Mouse (Mus musculus) adrenal gland, postnatal 4 days (tissue): ENCODE results near the gene Psrc1. TPM values are rescaled to one million over a fixed set of nuclear protein-coding genes. Genes with fewer than 3 reads are reported as not detected.

Source experiments
- DNase-seq, 2 experiments: peaks; one replicate each; pipeline ENCODE4 v3.0.0; 2021 to 2022; ENCODE audit warnings: low spot score in 2 of 2, mixed read lengths in 2 of 2
- total RNA-seq, 2 experiments: library from RNA; stranded (reverse); gene quantifications; 2 replicates each; pipeline ENCODE4 v1.2.3; 2021

The Psrc1 gene
- total RNA-seq, 2 experiments from 2014 or later = 13.0 to 15.2 TPM

GRCm38 (mm10) chr3:108384425-108384824, 786 bp downstream of the Psrc1 start:
- no peak for DNase-seq

DNA sequence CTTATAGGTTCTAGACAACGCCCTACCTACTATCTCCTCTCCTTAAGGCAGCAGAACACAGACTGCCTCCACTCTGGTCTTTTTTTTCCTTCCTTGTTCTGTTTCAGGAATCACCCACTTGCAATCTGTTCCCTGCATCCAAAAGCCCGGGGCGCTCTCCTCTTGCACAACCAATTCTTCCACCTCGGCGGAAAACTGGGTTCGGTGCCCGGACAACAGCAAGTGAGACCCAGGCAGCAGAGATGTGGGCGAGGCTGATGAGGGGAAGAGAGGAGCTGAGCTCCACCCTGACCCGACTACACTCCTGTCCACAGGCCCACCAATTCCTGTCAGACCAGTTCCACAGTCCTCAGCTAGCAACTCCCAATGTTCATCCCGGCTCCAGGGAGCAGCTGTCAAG, 2.5 kb downstream of the Psrc1 start:
- no peak for DNase-seq

DNA sequence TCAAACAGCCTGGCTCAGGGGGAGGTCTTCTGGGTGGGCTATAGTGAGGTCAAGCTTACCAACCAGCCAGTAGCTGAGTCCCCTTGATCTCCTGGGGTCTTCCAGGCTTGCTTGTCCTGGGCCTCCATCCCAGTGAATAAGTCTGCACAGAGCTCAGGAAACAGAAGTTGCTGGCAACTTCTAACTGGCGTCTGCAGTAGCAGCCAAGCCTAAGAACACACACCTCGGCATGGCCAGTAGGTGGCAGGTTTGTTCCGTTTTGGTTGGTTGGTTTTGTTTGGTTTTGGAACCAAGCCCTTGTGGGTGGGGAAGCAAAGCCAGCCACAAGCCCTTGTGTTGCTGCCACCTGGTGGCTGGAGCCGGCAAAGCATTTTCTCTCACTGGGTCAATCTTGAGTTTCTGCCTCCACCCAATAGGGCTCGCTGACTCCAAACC, 5.5 kb downstream of the Psrc1 start:
- peak; percentile 91 to 95 for DNase-seq

DNA sequence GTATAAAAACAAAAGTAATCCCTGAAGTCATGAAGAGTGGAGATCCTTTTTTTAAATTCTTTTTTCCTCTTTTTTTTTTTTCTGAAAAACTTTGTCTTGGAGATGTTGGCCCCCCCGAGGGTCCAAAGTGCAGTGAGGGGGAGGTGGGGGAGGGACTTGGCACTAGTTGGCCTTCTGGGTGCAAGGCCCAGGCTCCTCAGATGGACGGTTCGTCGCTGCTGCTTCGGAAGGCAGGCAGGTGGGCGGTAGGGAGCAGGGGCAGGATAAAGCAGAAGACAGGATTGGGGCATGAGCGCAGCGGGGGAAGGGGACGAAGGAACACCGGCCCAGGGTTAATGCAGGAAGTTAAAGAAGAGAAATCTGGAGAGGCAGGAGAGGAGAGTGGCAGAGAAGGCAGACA, 8.7 kb downstream of the Psrc1 start:
- DNase-seq = no peak

- DNase-seq = no peak
These were observed 9.2 kb downstream of the Psrc1 start for GRCm38 (mm10) chr3:108392793-108393192.

DNA sequence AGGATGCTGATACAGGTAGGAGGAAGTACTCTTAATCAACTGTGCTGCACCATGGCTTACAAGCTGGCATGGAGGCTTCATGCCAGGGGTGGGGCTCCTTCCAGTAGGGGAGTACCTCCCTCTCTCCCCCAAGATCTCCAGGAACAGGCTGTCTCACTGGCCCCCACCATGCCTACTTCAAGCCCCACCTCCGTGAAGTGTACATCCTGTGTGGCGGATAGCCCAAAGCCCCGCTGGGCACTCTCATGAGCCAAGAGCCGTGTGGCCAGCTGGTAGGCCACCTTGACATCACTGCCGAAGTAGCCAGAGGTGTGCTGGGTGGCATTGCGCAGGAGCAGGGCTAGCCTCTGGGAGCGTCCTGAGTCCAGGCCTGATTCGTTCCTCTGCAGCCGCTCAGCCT, 14.6 kb downstream of the Psrc1 start:
- no peak for DNase-seq

DNA sequence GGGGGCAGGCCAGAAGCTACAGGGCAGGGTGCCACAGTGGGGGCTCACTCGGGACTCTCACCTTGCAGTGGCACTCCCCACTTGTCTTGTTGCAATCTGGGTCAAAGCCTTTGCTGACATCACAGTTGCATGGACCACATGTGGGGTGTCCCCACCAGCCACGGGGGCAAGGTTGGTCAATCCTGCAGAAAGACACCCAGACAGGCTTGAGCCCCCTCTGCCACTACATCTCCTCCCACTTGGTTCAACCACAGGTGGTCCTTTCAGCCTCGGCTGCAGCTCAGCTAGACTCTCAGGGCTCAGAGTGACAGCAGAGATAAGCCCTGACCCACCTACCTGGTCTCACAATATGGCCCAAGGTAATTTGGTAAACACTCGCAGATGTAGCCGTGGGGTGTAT, 16.8 kb downstream of the Psrc1 start:
- DNase-seq = no peak

GRCm38 (mm10) chr3:108401692-108402527, 18.3 kb downstream of the Psrc1 start:
- peak; percentile 68 to 85 for DNase-seq

GRCm38 (mm10) chr3:108402528-108402920, 18.9 kb downstream of the Psrc1 start:
- no peak for DNase-seq

DNA sequence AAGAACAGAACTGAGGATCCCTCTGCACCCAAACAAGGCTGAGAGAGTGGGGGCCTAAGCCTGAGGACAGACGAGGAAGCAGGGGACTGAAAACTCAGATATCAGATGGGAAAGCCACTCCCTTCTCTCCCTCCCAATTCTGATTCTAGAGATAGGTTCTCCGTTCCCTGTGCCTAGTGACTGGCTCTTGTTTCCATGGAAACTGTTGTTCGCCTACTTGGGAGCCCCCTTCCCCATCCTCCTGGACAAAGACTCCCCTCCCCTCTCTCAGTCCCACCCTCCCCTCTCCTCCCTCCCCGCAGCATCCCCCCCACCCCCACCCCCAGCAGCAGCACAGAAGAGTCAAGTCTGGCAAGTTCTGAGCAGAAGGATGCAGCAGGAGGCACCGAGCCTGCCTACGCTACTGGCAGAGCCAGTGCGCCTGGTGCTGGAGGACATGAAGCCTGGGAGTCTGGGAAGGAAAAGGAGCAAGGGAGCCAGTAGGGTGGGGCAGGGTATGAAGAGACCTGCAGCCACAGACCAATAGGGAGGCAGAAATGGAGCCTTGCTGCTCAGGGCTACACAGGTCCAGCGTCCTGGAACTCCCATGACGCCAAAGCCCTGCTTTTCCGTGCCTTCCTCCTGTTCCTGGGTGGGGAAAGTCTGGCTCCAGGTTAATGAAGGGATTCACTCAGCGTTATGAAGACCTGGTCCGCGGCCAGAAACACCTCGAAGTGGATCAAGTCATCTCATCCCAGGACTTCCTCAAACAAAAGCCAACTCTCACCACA, 22.1 kb downstream of the Psrc1 start:
- DNase-seq = no peak

DNA sequence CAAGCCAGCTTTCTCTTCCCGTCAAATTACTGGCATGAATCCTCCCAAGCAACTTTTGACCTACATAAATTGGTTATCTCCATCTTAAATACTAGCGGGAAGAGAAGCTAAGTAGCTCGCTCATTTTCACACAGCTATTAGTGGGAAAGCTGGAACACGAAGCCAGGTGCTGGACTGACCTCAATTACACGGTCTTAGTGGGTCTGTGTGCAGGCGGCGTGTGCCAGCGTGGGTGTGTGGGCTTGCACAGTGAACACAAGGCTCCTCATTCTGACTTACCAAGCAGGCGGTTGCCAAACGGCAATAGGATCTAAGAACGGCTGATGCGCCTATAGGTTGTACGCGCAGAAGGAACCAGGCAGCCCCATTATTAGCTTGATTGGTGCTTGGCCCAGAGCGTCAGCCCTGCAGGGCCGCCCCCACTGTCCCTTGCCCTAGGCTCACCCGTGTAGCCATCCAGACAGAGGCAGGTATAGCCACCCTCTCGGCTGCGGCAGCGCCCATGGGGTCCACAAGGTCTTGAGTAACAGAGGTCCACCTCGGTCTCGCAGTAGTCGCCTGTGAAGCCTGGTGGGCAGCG, 22.8 kb downstream of the Psrc1 start:
- no peak for DNase-seq

DNA sequence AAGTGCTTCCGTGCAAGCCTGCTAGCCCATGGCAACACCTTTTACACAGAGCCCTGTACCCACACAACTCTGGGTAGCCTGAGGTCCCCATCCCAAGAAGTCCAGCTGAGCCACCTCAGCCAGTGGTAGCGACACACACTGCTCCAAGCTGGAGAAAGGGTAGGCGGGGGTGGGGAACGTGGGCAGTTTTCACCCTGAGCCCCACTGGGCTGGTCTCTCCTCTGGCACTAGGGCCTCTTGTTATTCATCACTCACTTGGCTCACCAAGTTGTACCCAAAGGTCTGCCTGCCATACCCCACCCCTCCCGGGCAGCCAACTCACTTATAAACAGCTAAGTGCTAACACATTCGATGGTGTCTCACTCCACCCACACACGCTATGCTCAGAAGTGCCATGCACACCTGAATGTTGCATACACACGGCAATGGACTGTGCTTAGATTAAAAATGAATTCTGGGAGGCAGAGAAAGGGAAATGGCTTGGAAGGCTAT, 24.9 kb downstream of the Psrc1 start:
- no peak for DNase-seq

GRCm38 (mm10) chr3:108409656-108410358, 26.2 kb downstream of the Psrc1 start:
- DNase-seq = no peak

- DNase-seq = no peak
These were observed 26.7 kb downstream of the Psrc1 start for GRCm38 (mm10) chr3:108410359-108410714.

DNA sequence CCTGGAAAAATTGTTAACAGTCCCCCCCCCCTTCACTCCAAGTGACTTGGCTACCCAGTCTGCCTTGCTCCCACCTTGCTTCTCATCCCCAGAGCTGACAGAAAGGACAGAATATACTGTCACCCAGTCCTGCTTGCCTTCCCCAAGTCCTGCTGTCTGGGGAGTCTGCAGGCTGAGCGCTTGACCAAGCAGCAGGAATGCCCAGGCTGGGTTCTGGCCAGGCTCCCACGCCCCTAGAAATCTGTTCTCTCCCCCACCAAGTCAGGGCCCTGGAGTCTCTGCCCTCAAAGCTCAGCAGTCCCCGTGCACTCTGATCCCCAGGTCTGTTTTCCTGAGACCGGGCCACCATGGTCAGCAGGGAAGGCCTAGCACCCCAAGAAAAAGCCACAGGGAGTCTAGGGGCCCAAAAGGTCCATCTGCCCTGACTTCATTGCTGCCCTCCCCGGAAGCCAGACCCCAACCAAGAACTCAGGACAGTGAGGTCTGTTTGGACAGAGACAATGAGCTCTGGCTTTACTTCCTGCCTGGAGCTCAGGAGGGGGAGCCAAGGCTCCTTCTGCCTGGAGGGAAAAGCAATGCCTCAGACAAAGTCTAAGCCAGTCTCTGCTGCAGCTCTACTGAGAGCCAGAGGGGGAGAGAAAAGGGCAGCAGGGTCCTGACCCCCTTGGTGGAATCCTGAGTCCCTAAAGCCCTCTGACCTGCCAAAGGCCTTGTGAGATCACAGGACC, 27.6 kb downstream of the Psrc1 start:
- no peak for DNase-seq

- no peak for DNase-seq
These were observed 28.1 kb downstream of the Psrc1 start for GRCm38 (mm10) chr3:108411754-108412121.

DNA sequence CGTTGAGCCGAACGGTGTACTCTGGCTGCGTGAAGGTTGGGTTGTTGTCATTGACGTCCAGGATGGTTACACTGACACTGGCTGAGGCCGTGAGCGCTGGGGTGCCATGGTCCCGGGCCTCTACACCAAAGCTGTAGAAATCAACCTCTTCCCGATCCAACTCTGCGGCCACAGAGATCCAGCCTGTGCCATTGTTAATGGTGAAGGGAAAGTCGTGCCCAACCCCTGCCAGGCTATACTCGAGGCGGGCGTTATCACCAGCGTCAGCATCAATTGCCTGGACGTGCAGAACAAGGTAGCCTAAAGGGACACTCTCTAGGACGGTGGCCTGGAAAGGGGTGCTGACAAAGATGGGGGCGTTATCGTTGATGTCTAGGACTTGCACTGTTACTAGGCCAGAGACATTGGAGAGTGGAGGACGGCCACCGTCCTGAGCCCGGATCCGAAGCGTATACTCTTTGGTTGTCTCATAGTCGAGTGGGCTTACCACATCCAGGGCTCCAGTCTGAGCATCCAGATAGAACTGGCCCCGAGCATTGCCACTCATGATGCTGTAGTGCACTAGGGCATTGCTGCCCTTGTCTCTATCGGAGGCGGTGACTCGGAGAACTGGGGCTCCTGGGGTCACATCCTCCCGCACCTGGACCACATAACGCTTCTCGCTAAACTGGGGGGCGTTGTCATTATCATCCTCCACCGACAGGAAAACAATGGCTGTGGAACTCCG, 30.2 kb downstream of the Psrc1 start:
- DNase-seq = no peak

GRCm38 (mm10) chr3:108414857-108415830, 31.5 kb downstream of the Psrc1 start, which contains the start of gene Celsr2:
TSS of gene Celsr2 (minus strand) at chr3:108415552.
- no peak for DNase-seq

- peak; percentile 32 to 36 for DNase-seq
These were observed 32.2 kb downstream of the Psrc1 start for GRCm38 (mm10) chr3:108415831-108416223.
